Mouse (Mus musculus) MEL (cell line): ENCODE data around the gene Ston2. TPM values are rescaled to one million over a fixed set of nuclear protein-coding genes. Genes with fewer than 3 reads are reported as not detected.
"Not testable (repeated sequence)": the region's sequence is repeated elsewhere in the genome, so short reads cannot be mapped to it uniquely, and the experiment has no call there.

Source experiments
- DNase-seq: peaks from one replicate; pipeline ENCODE4 v3.0.0; 2011; ENCODE audit warnings: low read depth, low spot score
- H3K27ac ChIP-seq: 2 replicates; pipeline ENCODE4 v1.5.1; 2012; ENCODE audit warnings: low read depth, mild to moderate bottlenecking, control low read depth, low read length, moderate library complexity; ENCODE audit not compliant: control insufficient read depth
- H3K27me3 ChIP-seq, 2 experiments: fragments of 150-350 bp in 1 of 2; sonication (generic) in 1 of 2; 2 replicates each; pipeline ENCODE4 v1.6.1; 2012; ENCODE audit warnings: low read length in 2 of 2, mild to moderate bottlenecking in 2 of 2, improper control_type of control experiment in 1 of 2, moderate library complexity in 1 of 2; ENCODE audit not compliant: insufficient read depth in 2 of 2, control insufficient read depth in 1 of 2
- H3K36me3 ChIP-seq, 2 experiments: 2 replicates each; pipeline ENCODE4 v1.6.1; 2012 to 2014; ENCODE audit warnings: low read length in 2 of 2, improper control_type of control experiment in 1 of 2, inconsistent platforms in 1 of 2, mild to moderate bottlenecking in 1 of 2; ENCODE audit not compliant: insufficient read depth in 2 of 2, control insufficient read depth in 1 of 2
- H3K4me1 ChIP-seq, 2 experiments: fragments of 150-350 bp in 1 of 2; sonication (generic) in 1 of 2; 2 replicates each; pipeline ENCODE4 v1.6.1; 2012; ENCODE audit warnings: low read length in 2 of 2, improper control_type of control experiment in 1 of 2, mild to moderate bottlenecking in 1 of 2; ENCODE audit not compliant: insufficient read depth in 2 of 2, control insufficient read depth in 1 of 2
- H3K4me3 ChIP-seq, 2 experiments: fragments of 150-350 bp in 1 of 2; sonication (generic) in 1 of 2; 2 replicates each; pipeline ENCODE4 v1.5.1; 2012; ENCODE audit warnings: low read depth in 2 of 2, low read length in 2 of 2, mild to moderate bottlenecking in 2 of 2, moderate library complexity in 2 of 2, control low read depth in 1 of 2, improper control_type of control experiment in 1 of 2; ENCODE audit not compliant: control insufficient read depth in 1 of 2, insufficient read depth in 1 of 2
- H3K79me2 ChIP-seq: 2 replicates; pipeline ENCODE4 v1.6.1; 2012; ENCODE audit warnings: mild to moderate bottlenecking, low read length, moderate library complexity; ENCODE audit not compliant: control insufficient read depth, poor library complexity, insufficient read depth
- H3K9ac ChIP-seq: 2 replicates; pipeline ENCODE4 v1.6.1; 2012; ENCODE audit warnings: low read depth, mild to moderate bottlenecking, control low read depth, low read length, moderate library complexity; ENCODE audit not compliant: control insufficient read depth, poor library complexity, severe bottlenecking
- H3K9me3 ChIP-seq: fragments of 150-350 bp; sonication (generic); replicated peaks from 2 replicates; pipeline ENCODE4 v1.6.1; 2012; ENCODE audit warnings: mild to moderate bottlenecking, low read length, improper control_type of control experiment, moderate library complexity; ENCODE audit not compliant: insufficient read depth
- BHLHE40 ChIP-seq: IDR thresholded peaks from 2 replicates; pipeline ENCODE4 v1.6.1; 2012; ENCODE audit warnings: low read depth, mild to moderate bottlenecking, inconsistent platforms, low read length, improper control_type of control experiment, borderline replicate concordance
- CHD2 ChIP-seq: IDR thresholded peaks from 2 replicates; pipeline ENCODE4 v1.6.1; 2011; ENCODE audit warnings: low read length, improper control_type of control experiment
- CTCF ChIP-seq, 3 experiments: IDR thresholded peaks in 2 of 3; conservative IDR thresholded peaks in 1 of 3; 2 replicates each; pipeline ENCODE4 v1.5.1; 2011 to 2012; ENCODE audit warnings: low read length in 3 of 3, low read depth in 2 of 3, mild to moderate bottlenecking in 2 of 3, improper control_type of control experiment in 1 of 3, inconsistent platforms in 1 of 3, mixed read lengths in 1 of 3, moderate library complexity in 1 of 3; ENCODE audit not compliant: control insufficient read depth in 1 of 3, insufficient read depth in 1 of 3, poor library complexity in 1 of 3, severe bottlenecking in 1 of 3
- ELF1 ChIP-seq: IDR thresholded peaks from 2 replicates; pipeline ENCODE4 v1.6.1; 2014; ENCODE audit warnings: low read depth, mild to moderate bottlenecking, inconsistent platforms, low read length, improper control_type of control experiment, moderate library complexity
- ETS1 ChIP-seq: IDR thresholded peaks from 2 replicates; pipeline ENCODE4 v1.6.1; 2012; ENCODE audit warnings: low read depth, mild to moderate bottlenecking, inconsistent platforms, low read length, improper control_type of control experiment, moderate library complexity
- GATA1 ChIP-seq: IDR thresholded peaks from 2 replicates; pipeline ENCODE4 v1.6.1; 2011; ENCODE audit warnings: low read depth, low read length, improper control_type of control experiment
- MAFK ChIP-seq: IDR thresholded peaks from 2 replicates; pipeline ENCODE4 v1.6.1; 2011; ENCODE audit warnings: low read depth, mild to moderate bottlenecking, low read length, improper control_type of control experiment, borderline replicate concordance
- MXI1 ChIP-seq: IDR thresholded peaks from 2 replicates; pipeline ENCODE4 v1.6.1; 2011; ENCODE audit warnings: mild to moderate bottlenecking, low read depth, low read length, improper control_type of control experiment
- NELFE ChIP-seq: IDR thresholded peaks from 2 replicates; pipeline ENCODE4 v1.6.1; 2011; ENCODE audit warnings: low read depth, low read length, improper control_type of control experiment
- POLR2AphosphoS2 ChIP-seq: IDR thresholded peaks from 2 replicates; pipeline ENCODE4 v1.6.1; 2011; ENCODE audit warnings: low read length, improper control_type of control experiment
- POLR2AphosphoS5 ChIP-seq: IDR thresholded peaks from 2 replicates; pipeline ENCODE4 v1.6.1; 2012; ENCODE audit warnings: low read depth, borderline replicate concordance, mild to moderate bottlenecking, inconsistent platforms, low read length, moderate library complexity, mixed read lengths
- RAD21 ChIP-seq: IDR thresholded peaks from 2 replicates; pipeline ENCODE4 v1.6.1; 2011; ENCODE audit warnings: mild to moderate bottlenecking, low read depth, low read length, improper control_type of control experiment
- RCOR1 ChIP-seq: IDR thresholded peaks from 2 replicates; pipeline ENCODE4 v1.6.1; 2012; ENCODE audit warnings: low read depth, mild to moderate bottlenecking, inconsistent platforms, low read length, improper control_type of control experiment
- SIN3A ChIP-seq: IDR thresholded peaks from 2 replicates; pipeline ENCODE4 v1.6.1; 2012; ENCODE audit warnings: low read length, improper control_type of control experiment, inconsistent platforms
- SMC3 ChIP-seq: IDR thresholded peaks from 2 replicates; pipeline ENCODE4 v1.6.1; 2011; ENCODE audit warnings: low read depth, low read length, improper control_type of control experiment
- TAL1 ChIP-seq: IDR thresholded peaks from 2 replicates; pipeline ENCODE4 v1.6.1; 2012; ENCODE audit warnings: mild to moderate bottlenecking, inconsistent platforms, low read length, moderate library complexity, mixed read lengths
- TCF12 ChIP-seq: IDR thresholded peaks from 2 replicates; pipeline ENCODE4 v1.6.1; 2014; ENCODE audit warnings: low read depth, mild to moderate bottlenecking, inconsistent platforms, low read length, improper control_type of control experiment, moderate library complexity
- UBTF ChIP-seq: IDR thresholded peaks from 2 replicates; pipeline ENCODE4 v1.6.1; 2012; ENCODE audit warnings: low read depth, mild to moderate bottlenecking, inconsistent platforms, low read length, improper control_type of control experiment, moderate library complexity, borderline replicate concordance; ENCODE audit not compliant: insufficient read depth
- ZC3H11A ChIP-seq: IDR thresholded peaks from 2 replicates; pipeline ENCODE4 v1.6.1; 2012; ENCODE audit warnings: low read depth, mild to moderate bottlenecking, inconsistent platforms, low read length, improper control_type of control experiment
- ZKSCAN1 ChIP-seq: IDR thresholded peaks from 2 replicates; pipeline ENCODE4 v1.6.1; 2012; ENCODE audit warnings: low read depth, mild to moderate bottlenecking, inconsistent platforms, low read length, improper control_type of control experiment, moderate library complexity
- ZMIZ1 ChIP-seq: IDR thresholded peaks from 2 replicates; pipeline ENCODE4 v1.6.1; 2012; ENCODE audit warnings: low read depth, mild to moderate bottlenecking, inconsistent platforms, low read length, improper control_type of control experiment, moderate library complexity
- ZNF384 ChIP-seq: IDR thresholded peaks from 2 replicates; pipeline ENCODE4 v1.6.1; 2012; ENCODE audit warnings: low read depth, mild to moderate bottlenecking, inconsistent platforms, low read length, improper control_type of control experiment
- polyA plus RNA-seq, 2 experiments: library from polyadenylated mRNA; stranded (reverse) in 1 of 2; unstranded in 1 of 2; fragments of >175 nt in 1 of 2; fragments of >200 nt in 1 of 2; gene quantifications; 2 replicates each; pipeline versions ENCODE4 v1.2.1 to v1.2.4; 2012; ENCODE audit warnings: low replicate concordance in 2 of 2, low read depth in 1 of 2; ENCODE audit not compliant: insufficient read length in 2 of 2, insufficient read depth in 1 of 2, missing spikeins in 1 of 2
- total RNA-seq: library from RNA; depleted of rRNA; stranded (reverse); fragments of 300-350 nt; gene quantifications from 2 replicates; pipeline ENCODE4 v1.2.3, GENCODE M21; 2012

Gene Ston2
- total and polyA plus RNA-seq, 3 experiments, result not detected

- DNase-seq, result no peak
- Histone ChIP-seq H3K9ac (no peak overlapping the region), H3K4me1 (no peaks in the 10 kb centered on the region), H3K27me3 (no peaks in the 10 kb centered on the region), H3K27ac (no peak overlapping the region), H3K36me3 (no peaks in the 10 kb centered on the region), H3K79me2 (no peaks in the 10 kb centered on the region), H3K4me3 (no peak overlapping the region), H3K9me3 (no peaks in the 10 kb centered on the region)
- TF ChIP-seq POLR2AphosphoS5, result no peak
- no peak for TF ChIP-seq NELFE
- TF ChIP-seq BHLHE40, result no peak
- TF ChIP-seq TCF12, result no peak
- TF ChIP-seq POLR2AphosphoS2, result no peak
- no peak for TF ChIP-seq ETS1
- TF ChIP-seq GATA1, result no peak
Measured at GRCm38 (mm10) chr12:91749543-91750184, 38.5 kb downstream of the Ston2 start.

GRCm38 (mm10) chr12:91748241-91748865 lies 39.8 kb downstream of the Ston2 start:
- Histone ChIP-seq H3K27ac (no peak overlapping the region), H3K9ac (no peak overlapping the region), H3K9me3 (no peaks in the 10 kb centered on the region), H3K79me2 (no peaks in the 10 kb centered on the region), H3K4me1 (no peaks in the 10 kb centered on the region), H3K36me3 (no peaks in the 10 kb centered on the region), H3K4me3 (no peak overlapping the region), H3K27me3 (no peaks in the 10 kb centered on the region)
- no peak for DNase-seq
- TF ChIP-seq ELF1, result no peak
- no peak for TF ChIP-seq BHLHE40
- no peak for TF ChIP-seq ZC3H11A
- no peak for TF ChIP-seq ZKSCAN1
- no peak for TF ChIP-seq ZMIZ1
- no peak for TF ChIP-seq RCOR1
- TF ChIP-seq MAFK, result no peak
- TF ChIP-seq UBTF, result no peak
- TF ChIP-seq ZNF384, result no peak
- no peak for TF ChIP-seq CTCF (IDR thresholded peaks at IDR 0.05 in 2 of 3, conservative IDR thresholded peaks at IDR 0.05 in 1 of 3; ENCODE audit: control insufficient read depth in 1 of 3, insufficient read depth in 1 of 3, low read depth in 2 of 3, low read length in 3 of 3, poor library complexity in 1 of 3, severe bottlenecking in 1 of 3)
- no peak for TF ChIP-seq SMC3
- no peak for TF ChIP-seq CHD2
- no peak for TF ChIP-seq MXI1
- TF ChIP-seq NELFE, result no peak
- TF ChIP-seq TAL1, result no peak
- no peak for TF ChIP-seq RAD21
- TF ChIP-seq SIN3A, result no peak

GRCm38 (mm10) chr12:91746839-91747238 lies 41.3 kb downstream of the Ston2 start:
- not testable (repeated sequence) for H3K9me3 ChIP-seq, DNase-seq, H3K9ac ChIP-seq, H3K79me2 ChIP-seq, H3K27ac ChIP-seq, H3K4me1 ChIP-seq, H3K27me3 ChIP-seq, H3K36me3 ChIP-seq, H3K4me3 ChIP-seq
